Mouse (Mus musculus): Measurements from ENCODE around the gene Slc22a8.

The Slc22a8 gene

DNA sequence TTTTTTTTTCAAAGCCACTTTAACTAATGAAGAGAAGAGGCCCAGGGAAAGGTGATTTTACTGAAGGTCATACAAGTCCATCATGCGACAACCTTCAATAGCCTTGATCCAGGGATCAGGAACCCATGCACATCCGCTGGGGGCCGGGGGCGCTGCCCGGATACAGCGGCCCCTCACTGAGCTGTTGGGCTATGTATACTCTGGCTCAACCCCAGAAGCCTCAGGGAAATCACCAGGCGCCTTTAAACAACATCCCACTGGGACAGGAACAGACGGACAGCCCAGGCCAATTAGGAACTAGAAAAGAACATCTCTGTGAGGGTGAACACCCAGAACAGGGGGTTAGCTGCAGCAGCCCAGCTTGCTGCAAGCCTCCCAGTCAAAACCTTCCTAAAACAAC lies at the start of gene Slc22a8:
Gene Slc22a8 (plus strand): TSS at position 301 of the 400 bp plus-strand sequence.
- no peak for DNase-seq (ENCODE audit: low spot score in 2 of 2)

DNA sequence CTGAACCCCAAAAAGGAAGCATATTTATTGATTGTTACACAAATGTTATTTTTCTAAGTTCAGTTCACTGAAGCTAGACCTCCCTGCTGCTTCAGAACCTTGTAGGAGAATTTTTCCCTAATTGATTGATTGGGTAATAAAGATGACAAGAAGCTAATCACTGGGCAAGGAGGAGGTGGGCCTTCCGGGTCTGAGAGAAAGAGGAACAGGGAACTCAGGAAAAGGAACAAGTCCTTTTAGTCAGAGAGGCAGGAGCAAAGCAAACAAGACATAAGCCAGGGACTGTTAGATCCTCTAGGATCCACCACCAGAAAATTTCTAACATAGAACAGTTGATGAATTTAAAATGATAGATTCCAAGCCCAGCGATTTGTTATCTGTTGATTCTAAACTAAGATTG lies 32.2 kb upstream of the Slc22a8 start:
- DNase-seq (ENCODE audit: low spot score in 2 of 2) = no peak

DNA sequence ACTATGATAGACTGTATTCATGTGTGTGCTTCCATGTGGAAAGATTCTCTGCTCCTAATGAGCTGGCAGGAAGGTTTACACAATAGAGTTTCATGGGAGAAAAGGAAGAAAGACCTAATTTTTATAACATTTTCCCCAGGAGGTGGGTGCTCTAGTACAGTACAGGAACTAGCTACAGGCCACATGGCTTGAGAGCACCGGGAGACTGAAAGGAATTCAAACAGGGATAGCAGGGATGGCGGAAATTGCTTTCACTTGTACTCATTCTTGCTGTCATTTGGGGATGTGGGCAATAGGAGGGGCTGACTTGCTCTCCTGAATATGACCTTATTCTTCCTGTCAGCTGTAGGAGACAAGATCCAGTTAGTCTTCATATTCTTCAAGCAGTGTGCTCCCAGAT lies 27.0 kb upstream of the Slc22a8 start:
- no peak for DNase-seq (ENCODE audit: low spot score in 2 of 2)

DNA sequence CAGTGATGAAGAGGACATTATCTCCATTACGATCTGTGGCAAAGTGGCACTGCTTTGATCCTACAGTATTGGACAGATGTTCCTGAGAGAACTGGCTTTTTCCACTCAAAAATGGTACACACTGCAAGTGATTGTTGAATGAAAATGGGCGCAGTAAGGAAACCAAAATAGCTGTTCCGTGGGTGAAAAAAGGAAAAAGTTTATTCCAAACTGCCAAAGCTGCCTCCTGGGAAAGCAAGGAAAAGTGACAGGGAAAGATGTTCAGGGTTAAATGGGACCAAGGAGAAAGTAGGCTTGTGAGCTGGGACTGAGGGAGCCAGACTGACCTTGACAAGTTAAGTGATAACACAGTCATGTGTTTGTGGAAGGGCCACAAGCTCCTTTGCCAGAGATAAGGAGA lies 26.6 kb upstream of the Slc22a8 start:
- DNase-seq (ENCODE audit: low spot score in 2 of 2) = no peak

DNA sequence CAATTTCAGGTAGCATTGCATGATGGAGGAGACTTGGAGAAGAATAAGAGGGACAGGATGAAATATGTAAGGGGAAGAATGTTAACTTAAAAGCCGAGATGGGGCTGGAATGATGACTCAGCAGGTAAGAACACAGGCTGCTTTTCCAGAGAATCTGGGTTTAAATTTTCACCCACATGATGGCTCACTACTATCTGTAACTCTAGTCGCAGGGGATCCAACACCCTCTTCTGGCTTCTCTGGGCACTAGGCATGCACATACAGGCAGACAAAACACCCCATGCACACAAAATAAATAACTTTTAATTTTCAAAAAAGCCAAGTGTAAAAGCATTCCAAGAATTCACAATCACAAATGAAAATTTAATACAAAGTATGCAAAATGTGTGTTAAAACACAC lies 25.8 kb upstream of the Slc22a8 start:
- no peak for DNase-seq (ENCODE audit: low spot score in 2 of 2)

DNA sequence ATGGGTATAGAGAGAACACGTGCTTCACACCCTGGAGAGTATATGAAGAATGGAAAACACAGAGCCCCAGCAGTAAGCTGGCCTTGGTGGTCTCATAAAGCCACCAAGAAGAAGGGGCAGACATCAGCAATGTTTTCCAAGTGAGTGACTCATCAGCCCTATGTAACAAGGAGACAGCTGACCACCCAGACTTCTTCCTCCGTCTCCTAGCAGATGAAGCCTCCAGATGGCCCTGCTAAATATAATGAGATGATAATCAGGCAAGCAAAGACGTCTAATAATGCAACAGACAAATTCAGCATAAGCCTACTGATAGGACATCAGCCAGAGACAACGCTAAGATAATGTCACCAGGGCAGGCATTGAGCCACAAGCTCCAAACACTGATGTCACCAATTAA lies 25.1 kb upstream of the Slc22a8 start:
- no peak for DNase-seq (ENCODE audit: low spot score in 2 of 2)

DNA sequence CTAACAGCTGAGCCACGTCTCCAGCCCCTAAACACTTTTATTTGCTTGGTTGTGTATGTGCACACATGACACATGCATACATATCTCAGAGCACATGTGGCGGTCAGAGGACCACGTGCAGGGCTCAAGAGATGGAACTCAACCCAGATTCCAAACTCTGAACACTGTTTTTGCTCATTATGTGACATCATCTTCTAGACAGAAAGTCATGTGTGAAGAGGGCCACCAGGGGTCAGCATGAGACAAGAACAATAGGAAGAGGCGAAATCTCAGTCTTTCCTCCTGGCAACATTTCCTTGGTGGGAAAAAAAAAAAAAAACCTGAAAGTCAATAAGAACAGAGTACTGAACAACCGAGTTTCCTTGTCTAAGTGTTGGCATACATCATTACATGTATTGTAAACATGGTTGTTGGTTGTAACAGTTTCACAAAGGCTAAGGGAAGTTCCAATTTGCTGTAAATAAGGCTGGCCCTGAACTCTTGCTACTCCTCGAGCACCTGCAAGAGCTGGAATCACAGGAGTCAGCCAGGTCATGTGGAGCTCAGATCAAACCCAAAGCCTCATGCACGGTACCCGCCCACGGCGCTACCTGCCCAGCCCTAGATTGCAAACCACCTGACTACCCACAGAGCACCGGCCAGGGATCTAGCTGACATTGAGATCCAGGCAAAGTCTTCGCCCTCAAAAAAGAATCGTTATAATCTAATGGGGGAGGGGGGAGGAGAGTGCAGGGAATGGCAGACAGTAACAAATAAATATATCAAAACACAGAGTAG lies 23.8 kb upstream of the Slc22a8 start:
- peak in 1 of 2 experiments; percentile 60 for DNase-seq (ENCODE audit: low spot score in 2 of 2)

DNA sequence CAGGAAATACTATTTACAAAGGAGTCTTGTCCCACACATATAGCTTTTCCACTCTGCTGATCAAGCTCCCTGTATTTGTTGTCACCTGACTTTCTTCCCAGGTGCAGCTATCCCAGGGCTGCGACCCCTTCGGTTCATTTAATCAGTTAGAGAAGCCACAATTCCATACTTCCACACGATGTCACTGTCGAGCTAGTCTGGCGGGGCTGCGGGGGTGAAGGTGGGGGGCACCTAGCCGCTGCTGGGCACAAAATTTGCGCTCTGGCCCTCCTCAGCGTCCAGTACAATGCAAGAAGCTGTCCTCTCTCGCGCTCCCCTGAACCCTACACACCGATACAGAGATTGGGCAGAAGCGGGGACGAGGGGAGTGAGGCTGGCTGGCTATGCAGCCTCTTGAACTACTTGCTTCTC lies 21.6 kb upstream of the Slc22a8 start:
- peak in 1 of 2 experiments; percentile 52 for DNase-seq (ENCODE audit: low spot score in 2 of 2)

DNA sequence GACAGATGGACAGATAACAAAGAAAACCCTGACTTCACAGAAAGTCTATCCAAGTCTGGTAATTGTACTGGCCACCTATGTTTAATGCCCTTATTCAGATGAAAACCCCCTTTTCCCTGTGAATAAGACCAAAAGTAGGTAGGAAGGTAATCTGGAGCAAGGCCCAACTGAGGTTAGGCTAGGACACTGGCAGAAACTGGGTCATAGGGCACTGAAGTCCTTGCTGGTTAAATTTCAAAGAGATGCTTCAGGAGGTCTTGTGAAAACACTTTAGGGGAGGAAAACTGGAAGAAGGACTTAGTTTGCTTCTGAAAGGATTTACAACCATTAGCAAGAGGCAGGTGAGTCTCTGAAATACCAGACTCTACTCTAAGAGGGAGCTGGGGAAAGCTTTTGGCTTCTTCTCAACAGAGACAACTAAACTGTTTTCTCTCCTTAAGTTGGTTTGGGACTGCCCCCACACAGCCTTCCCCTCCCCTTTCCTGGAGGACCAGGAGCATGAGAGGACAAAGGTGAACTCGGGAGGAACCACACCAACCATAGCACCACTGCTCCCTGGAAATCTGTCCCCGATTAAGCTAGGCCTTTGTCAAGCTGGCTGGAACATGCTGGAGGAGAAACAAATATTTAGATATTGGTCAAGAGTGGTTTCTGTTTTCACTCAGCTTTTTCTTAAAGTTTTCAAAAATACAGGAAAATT lies 20.6 kb upstream of the Slc22a8 start:
- no peak for DNase-seq (ENCODE audit: low spot score in 2 of 2)

DNA sequence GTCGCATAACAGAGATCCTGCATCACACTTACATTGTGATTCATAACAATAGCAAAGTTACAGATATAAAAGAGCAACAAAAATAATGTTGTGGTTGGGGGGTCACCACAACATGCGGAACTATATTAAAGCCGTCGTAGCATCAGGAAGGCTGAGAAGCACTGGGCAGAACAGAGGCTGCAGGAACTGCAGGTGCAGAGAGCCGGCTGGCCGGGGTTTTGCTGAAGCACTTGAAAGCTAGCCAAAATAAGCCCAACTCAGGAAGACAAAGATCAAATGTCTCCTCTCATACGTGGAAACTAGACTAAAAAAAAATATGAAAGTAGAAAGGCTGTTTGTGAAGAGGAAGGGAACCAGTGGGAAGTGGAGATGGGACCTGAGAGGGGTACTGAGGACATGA lies 19.3 kb upstream of the Slc22a8 start:
- DNase-seq (ENCODE audit: low spot score in 2 of 2) = no peak

DNA sequence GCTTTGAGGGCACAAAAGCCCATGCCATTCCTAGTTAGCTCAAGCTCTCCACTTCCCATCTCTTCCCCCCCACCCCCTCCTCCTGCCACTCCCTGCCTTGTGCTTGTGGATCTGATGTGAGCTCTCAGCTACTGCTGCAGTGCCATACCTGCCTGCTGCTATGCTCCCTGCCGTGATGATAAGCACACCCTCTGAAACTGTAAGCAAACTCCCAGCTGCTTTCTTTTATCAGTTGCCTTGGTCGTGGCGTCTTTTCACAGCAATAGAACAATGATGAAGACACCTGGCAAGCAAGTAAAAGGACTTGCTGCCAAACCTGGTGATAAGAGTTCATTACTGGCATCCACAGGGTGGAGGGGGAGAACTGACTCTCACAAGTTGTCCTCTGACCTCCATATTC lies 18.6 kb upstream of the Slc22a8 start:
- DNase-seq (ENCODE audit: low spot score in 2 of 2) = no peak

DNA sequence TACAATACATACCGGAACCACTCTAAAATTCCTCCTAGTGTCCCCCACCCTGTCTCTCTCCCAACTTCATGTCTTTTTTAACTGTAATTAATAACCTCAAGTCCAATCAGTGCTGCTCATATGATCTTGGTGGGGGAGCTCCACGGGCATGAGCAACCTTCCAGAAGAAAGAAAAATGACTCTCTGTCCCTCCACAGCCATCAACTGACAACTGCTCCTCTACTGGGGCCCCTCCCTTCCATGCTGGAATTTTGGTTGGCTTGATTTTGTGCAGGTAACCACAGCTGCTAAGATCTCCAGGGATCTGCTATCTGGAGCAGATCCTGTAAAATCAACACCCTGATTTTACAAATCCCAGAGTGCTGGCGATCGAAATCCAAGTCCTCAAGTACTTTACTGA lies 13.6 kb upstream of the Slc22a8 start:
- no peak for DNase-seq (ENCODE audit: low spot score in 2 of 2)

DNA sequence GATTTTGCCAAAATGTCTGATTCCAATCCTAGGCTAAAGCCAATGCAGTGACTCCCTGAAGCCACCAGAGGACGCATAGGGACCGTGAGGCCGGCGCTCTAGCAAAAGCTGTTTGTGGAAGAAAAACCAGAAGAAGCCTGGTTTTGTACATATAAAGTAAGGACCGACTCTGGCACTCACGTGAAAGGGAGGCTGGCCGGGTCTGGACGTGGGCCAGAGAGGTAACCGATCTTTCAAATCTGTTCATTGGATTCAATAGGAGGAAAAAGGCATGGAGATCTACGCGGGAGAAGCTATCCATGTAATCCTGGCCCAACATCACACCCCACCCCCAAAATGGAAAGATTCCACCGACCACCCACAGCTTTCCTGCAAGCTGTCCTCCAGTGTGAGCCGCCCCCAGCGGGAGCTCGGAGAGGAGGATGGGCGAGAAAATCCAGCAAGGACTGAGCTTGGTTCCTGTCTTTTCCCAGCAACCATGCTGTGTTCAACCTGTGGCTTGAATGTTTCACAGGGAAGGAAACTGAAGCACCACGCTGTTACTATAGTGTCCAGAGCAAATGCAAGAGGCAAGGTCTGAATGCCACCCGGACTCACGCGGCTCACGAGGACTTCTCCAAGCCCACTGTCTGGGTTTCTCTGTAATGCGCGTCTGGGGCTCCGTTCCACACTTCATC lies 12.6 kb upstream of the Slc22a8 start:
- peak; percentile 29 to 75 for DNase-seq (ENCODE audit: low spot score in 2 of 2)

DNA sequence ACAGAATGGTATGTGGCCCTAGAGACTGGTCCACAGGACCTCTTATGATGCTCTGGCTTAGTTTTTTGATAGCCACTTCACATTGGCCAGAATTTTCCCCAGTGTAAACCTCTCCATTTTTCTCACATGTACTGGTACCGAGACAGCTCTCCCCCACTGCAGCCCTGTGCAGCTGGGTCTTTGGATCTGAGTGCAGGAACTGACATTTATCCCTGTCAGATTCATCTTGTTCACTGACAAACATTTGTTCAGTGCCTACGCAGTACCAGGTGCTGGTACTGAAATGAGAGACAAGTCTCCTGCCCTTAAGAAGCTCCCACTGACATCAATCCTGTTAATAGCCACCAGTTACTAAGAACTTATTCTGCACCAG lies 12.1 kb upstream of the Slc22a8 start:
- DNase-seq (ENCODE audit: low spot score in 2 of 2) = no peak

DNA sequence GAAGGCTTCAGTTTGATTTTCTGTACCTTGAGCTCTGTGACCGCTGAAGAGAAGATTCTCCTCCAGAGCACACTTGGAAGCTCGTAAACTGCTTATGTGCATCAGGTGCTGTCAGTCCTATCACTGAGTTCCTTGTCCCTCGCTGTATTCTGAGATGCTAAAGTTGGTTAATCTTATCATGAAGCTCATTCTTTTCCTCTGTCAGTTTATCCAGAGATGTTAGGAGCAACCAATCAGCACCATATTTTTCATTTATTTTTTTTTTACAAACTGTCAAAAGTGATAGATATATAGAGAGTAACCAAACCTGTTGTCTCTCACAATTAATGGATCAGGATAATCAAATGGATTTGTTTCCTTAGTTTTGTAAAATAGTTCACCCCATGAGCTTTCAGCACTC lies 5.8 kb upstream of the Slc22a8 start:
- no peak for DNase-seq (ENCODE audit: low spot score in 2 of 2)

DNA sequence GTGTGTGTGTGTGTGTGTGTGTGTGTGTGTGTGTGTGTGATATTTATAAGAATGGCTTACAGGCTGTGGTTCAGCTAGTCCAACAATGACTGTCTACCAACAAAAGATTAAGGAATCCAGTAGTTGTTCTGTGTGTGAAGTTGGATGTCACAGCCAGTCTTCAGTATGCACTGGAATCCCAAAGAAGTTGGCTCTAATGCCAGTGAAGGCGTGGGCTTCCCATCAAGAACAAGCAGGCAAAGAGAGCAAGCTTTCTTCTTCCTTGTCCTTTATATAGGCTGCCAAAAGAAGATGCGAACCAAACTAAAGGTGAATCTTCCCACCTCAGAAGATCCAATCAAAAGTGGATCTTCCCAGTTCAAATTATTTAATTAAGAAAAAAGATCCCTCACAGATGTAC lies 5.2 kb upstream of the Slc22a8 start:
- DNase-seq (ENCODE audit: low spot score in 2 of 2) = no peak

DNA sequence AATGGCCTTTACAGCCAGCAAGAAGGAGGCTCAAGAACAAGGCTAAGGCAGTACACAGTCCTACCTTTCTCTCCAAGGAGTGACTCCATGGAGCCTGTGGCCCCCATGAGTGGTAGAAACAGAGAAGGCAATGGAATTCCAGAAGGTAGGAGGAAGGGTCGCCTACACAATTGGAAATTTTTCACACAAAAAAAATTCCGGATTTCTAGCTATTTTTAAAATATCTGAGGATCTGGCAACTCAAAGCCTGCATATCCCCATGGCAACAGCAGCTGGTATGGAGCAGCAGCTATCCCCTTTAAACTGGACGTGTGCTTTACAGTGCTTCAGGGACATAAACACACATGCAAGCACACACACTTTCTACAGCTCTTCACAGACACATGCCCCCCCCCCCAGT lies 4.7 kb upstream of the Slc22a8 start:
- DNase-seq (ENCODE audit: low spot score in 2 of 2) = no peak

DNA sequence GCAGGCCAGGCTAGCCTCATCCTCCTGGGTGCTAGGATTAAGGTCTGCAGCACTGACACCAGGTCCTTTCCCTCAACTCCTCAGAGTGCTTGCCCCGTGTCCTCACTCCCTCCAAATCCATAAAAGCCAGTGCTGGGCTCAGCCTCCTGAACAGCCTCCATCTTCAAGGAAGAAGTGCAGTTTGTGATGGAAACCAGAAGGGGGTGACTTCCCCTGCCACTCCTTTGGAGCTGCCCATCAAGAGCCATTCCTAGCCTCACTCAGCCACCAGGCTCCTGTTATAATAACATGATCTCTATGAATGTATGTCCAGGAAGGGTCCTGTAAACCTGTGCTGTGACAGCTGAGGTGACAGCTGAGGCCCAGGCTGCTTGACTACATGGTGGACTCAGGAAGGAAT lies 3.7 kb upstream of the Slc22a8 start:
- no peak for DNase-seq (ENCODE audit: low spot score in 2 of 2)

DNA sequence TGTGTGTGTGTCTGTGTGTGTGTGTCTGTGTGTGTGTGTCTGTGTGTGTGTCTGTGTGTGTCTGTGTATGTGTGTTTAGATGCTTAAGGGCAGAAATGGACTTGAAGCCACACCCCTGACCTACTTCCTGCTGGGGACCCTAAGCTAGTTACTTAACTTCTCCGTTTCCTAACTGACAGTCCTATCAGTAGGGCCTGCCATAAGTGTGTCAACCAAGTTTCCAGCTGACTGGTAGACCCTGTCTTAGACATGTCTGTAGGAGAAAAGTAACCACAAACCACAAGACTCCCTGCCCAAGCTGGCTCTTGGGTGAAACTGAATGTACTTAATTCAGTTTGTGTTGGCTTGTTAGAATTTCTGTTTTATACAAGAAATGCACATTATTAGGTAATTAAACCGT lies 1.1 kb downstream of the Slc22a8 start:
- DNase-seq (ENCODE audit: low spot score in 2 of 2) = no peak

DNA sequence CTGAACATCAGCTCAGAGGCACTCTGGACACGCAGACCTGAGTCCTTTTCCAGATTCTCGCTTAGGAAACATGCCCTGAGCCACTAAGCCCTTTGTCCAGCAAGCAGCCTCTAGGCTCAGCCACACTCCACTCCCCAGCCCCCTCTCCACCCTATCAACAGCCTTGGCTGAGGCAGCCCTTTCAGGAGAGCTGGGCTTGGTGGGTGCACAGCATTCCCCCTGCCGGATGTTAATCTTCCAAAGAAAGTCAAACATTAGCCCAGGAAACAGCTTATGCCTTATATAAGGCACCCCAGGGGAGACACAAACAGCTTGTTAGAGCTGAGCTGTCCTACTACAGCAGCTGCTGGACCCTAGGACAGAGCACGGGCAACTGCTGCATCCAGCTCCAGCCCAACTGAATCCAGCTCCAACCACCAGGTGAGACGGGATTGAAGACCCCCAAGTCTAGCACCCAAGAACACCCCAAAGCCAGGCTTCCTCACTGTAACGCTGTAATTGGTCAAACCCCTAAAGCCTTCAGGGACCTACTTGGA lies 1.9 kb downstream of the Slc22a8 start:
- no peak for DNase-seq (ENCODE audit: low spot score in 2 of 2)

DNA sequence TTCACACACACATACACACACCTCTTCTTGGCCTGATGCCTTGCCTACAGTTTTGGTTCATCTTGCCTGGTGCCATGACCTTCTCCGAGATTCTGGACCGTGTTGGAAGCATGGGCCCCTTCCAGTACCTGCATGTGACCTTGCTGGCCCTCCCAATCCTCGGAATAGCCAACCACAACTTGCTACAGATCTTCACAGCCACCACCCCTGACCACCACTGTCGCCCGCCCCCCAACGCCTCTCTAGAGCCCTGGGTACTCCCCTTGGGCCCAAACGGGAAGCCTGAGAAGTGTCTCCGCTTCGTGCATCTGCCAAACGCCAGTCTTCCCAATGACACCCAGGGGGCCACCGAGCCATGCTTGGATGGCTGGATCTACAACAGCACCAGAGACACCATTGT lies 2.8 kb downstream of the Slc22a8 start:
- DNase-seq (ENCODE audit: low spot score in 2 of 2) = no peak

DNA sequence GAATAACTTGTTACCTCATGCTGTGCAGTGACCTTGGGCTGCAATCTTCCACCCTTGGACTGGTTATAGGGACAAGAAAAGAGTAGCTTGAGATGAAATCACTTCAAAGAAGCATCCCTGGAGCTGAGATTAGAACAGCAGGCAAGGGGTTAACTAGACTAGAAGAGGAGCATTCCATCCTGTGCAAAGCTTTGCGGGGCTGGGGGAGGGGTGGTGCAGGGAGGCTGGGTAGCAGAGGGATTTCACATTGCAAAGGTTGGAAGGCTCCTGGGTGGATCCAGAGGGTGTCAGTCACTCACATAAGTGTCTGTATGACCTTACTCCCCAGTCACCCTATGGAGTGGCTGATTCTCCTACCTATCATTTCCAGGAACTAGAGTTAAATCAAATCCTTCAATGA lies 3.5 kb downstream of the Slc22a8 start:
- DNase-seq (ENCODE audit: low spot score in 2 of 2) = no peak

DNA sequence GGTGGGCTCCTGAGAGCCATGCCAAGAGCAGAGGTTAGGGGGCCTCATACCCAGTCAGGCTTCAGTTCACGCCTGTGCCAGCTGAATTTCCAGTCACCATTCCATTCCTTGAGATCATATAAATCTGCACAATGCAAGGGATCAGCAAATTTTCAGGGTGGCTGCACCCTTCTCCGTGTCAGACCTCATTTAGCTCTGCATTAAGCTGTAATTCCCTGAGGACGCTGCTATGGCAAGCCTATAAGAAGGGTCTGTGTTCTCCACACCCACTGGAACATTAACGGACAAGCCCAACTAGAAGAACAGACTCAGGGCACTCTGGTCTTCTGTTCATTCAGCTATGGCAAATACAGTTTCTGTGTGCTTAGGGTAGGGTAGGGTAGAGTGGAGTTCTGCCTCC lies 6.2 kb downstream of the Slc22a8 start:
- DNase-seq (ENCODE audit: low spot score in 2 of 2) = no peak
